Mouse (Mus musculus): ENCODE results near the gene Gpr61. TPM values are rescaled to one million over a fixed set of nuclear protein-coding genes. Genes with fewer than 3 reads are reported as not detected.

Gene Gpr61
- total and polyA plus RNA-seq, 2 experiments from 2014 or later = 6.8 to 12.2 TPM

GRCm38 (mm10) chr3:108131216-108131615 is 23.5 kb downstream of the Gpr61 start:
- Histone ChIP-seq H3K9ac (replicated peaks; ENCODE audit: low read length) (no peak overlapping the region), H3K4me2 (ENCODE audit: low read depth, low read length) (no peak overlapping the region), H3K36me3 (ENCODE audit: insufficient read depth, low read length) (no peaks in the 10 kb centered on the region), H3K4me3 (ENCODE audit: low read length) (no peak overlapping the region), H3K9me3 (ENCODE audit: low read length) (no peaks in the 10 kb centered on the region), H3K27ac (no peak overlapping the region), H3K27me3 (ENCODE audit: insufficient read depth, low read length) (no peaks in the 10 kb centered on the region), H3K4me1 (ENCODE audit: insufficient read depth, low read length) (no peaks in the 10 kb centered on the region)
- ATAC-seq (no peak), DNase-seq (ENCODE audit: low spot score) (no peak)
- no peak for TF ChIP-seq CTCF (IDR thresholded peaks at IDR 0.05; ENCODE audit: low read depth)
- 93% methylated on average over 5 of the region's 5 CpGs for WGBS

DNA sequence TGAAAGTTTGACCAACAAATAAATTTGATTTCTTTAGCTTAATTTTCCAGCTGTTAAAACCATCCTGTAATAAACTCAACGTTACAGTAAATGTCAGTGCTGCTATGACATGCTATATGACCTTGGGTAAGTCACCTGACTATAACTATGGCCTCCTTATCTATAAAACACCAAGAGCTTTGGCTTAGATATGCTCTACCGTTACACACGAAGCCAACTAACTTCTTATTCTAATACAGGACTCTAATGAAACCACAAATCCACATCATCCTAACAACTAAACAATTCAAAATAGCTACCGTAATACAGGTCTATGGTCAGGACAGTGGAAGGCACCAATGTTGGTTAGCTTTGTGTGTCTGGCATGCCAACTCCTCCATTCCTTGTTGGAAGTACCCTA is 24.9 kb downstream of the Gpr61 start:
- Histone ChIP-seq H3K36me3 (ENCODE audit: insufficient read depth, low read length) (no peaks in the 10 kb centered on the region), H3K4me1 (ENCODE audit: insufficient read depth, low read length) (no peaks in the 10 kb centered on the region), H3K4me2 (ENCODE audit: low read depth, low read length) (no peak overlapping the region), H3K9me3 (ENCODE audit: low read length) (no peaks in the 10 kb centered on the region), H3K27ac (no peak overlapping the region), H3K9ac (replicated peaks; ENCODE audit: low read length) (no peak overlapping the region), H3K27me3 (ENCODE audit: insufficient read depth, low read length) (no peaks in the 10 kb centered on the region), H3K4me3 (ENCODE audit: low read length) (no peak overlapping the region)
- no peak for TF ChIP-seq CTCF (IDR thresholded peaks at IDR 0.05; ENCODE audit: low read depth)
- WGBS = 92% methylated on average over 4 of the region's 4 CpGs
- DNase-seq (ENCODE audit: low spot score) = no peak
- no peak for ATAC-seq

GRCm38 (mm10) chr3:108129367-108129766 is 25.3 kb downstream of the Gpr61 start:
- no peak for TF ChIP-seq CTCF (IDR thresholded peaks at IDR 0.05; ENCODE audit: low read depth)
- no peak overlapping the region for H3K4me3 ChIP-seq (ENCODE audit: low read length)
- ATAC-seq (no peak), DNase-seq (ENCODE audit: low spot score) (no peak)
- no peak overlapping the region for H3K27ac ChIP-seq
- H3K4me1 ChIP-seq (ENCODE audit: insufficient read depth, low read length) = no peaks in the 10 kb centered on the region
- H3K36me3 ChIP-seq (ENCODE audit: insufficient read depth, low read length) = no peaks in the 10 kb centered on the region
- no peak overlapping the region for H3K9ac ChIP-seq (replicated peaks; ENCODE audit: low read length)
- no peaks in the 10 kb centered on the region for H3K27me3 ChIP-seq (ENCODE audit: insufficient read depth, low read length)
- no peaks in the 10 kb centered on the region for H3K9me3 ChIP-seq (ENCODE audit: low read length)
- 85% methylated on average over 4 of the region's 4 CpGs for WGBS
- H3K4me2 ChIP-seq (ENCODE audit: low read depth, low read length) = no peak overlapping the region

GRCm38 (mm10) chr3:108128520-108128919 is 26.2 kb downstream of the Gpr61 start:
- H3K4me1 ChIP-seq (ENCODE audit: insufficient read depth, low read length) = no peaks in the 10 kb centered on the region
- H3K36me3 ChIP-seq (ENCODE audit: insufficient read depth, low read length) = no peaks in the 10 kb centered on the region
- H3K9ac ChIP-seq (replicated peaks; ENCODE audit: low read length) = no peak overlapping the region
- H3K4me3 ChIP-seq (ENCODE audit: low read length) = no peak overlapping the region
- 87% methylated on average over 5 of the region's 5 CpGs for WGBS
- DNase-seq (ENCODE audit: low spot score) (no peak), ATAC-seq (no peak)
- no peak overlapping the region for H3K27ac ChIP-seq
- no peaks in the 10 kb centered on the region for H3K27me3 ChIP-seq (ENCODE audit: insufficient read depth, low read length)
- no peak for TF ChIP-seq CTCF (IDR thresholded peaks at IDR 0.05; ENCODE audit: low read depth)
- no peak overlapping the region for H3K4me2 ChIP-seq (ENCODE audit: low read depth, low read length)
- no peaks in the 10 kb centered on the region for H3K9me3 ChIP-seq (ENCODE audit: low read length)

GRCm38 (mm10) chr3:108126327-108126726 is 28.4 kb downstream of the Gpr61 start:
- H3K4me1 ChIP-seq (ENCODE audit: insufficient read depth, low read length) = no peaks in the 10 kb centered on the region
- no peak overlapping the region for H3K9ac ChIP-seq (replicated peaks; ENCODE audit: low read length)
- 94% methylated on average over 3 of the region's 3 CpGs for WGBS
- no peak overlapping the region for H3K4me3 ChIP-seq (ENCODE audit: low read length)
- no peaks in the 10 kb centered on the region for H3K9me3 ChIP-seq (ENCODE audit: low read length)
- H3K27ac ChIP-seq = no peak overlapping the region
- H3K4me2 ChIP-seq (ENCODE audit: low read depth, low read length) = no peak overlapping the region
- no peak for ATAC-seq
- no peaks in the 10 kb centered on the region for H3K27me3 ChIP-seq (ENCODE audit: insufficient read depth, low read length)
- H3K36me3 ChIP-seq (ENCODE audit: insufficient read depth, low read length) = peaks cover 2% of the 10 kb centered on the region; the same call in 1 of the 2 replicates
- no peak for DNase-seq (ENCODE audit: low spot score)
- no peak for TF ChIP-seq CTCF (IDR thresholded peaks at IDR 0.05; ENCODE audit: low read depth)

DNA sequence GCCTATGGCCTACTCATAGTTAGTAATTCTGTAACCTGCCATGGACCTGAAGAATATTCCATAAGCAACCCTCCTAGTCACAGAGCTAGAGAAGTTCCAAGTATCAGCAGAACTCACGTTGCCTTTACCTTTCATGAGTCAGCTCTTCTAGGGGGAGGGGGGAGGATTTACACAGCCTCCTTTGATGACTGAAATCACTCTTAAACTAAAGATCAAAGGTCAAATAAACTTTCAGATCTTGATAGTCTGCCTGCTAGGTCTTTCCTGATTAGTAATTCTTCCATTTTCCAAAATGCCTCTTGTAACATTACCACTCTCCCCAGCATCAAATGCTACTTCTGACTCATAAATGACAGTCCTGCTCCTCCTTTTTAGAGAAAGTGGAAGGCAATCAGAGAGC is 30.6 kb downstream of the Gpr61 start:
- no peak overlapping the region for H3K4me3 ChIP-seq (ENCODE audit: low read length)
- H3K9ac ChIP-seq (replicated peaks; ENCODE audit: low read length) = no peak overlapping the region
- H3K27me3 ChIP-seq (ENCODE audit: insufficient read depth, low read length) = no peaks in the 10 kb centered on the region
- no peaks in the 10 kb centered on the region for H3K9me3 ChIP-seq (ENCODE audit: low read length)
- no peak overlapping the region for H3K27ac ChIP-seq
- DNase-seq (ENCODE audit: low spot score) = no peak
- no peak for TF ChIP-seq CTCF (IDR thresholded peaks at IDR 0.05; ENCODE audit: low read depth)
- H3K4me2 ChIP-seq (ENCODE audit: low read depth, low read length) = no peak overlapping the region
- WGBS = 84% methylated on average over 1 of the region's 1 CpGs
- no peak for ATAC-seq
- no peaks in the 10 kb centered on the region for H3K4me1 ChIP-seq (ENCODE audit: insufficient read depth, low read length)
- H3K36me3 ChIP-seq (ENCODE audit: insufficient read depth, low read length) = peaks cover 6% of the 10 kb centered on the region; the same call in 1 of the 2 replicates

GRCm38 (mm10) chr3:108123242-108123641 is 31.4 kb downstream of the Gpr61 start:
- ATAC-seq (no peak), DNase-seq (ENCODE audit: low spot score) (no peak)
- H3K4me2 ChIP-seq (ENCODE audit: low read depth, low read length) = no peak overlapping the region
- 88% methylated on average over 5 of the region's 5 CpGs for WGBS
- TF ChIP-seq CTCF (IDR thresholded peaks at IDR 0.05; ENCODE audit: low read depth) = no peak
- H3K36me3 ChIP-seq (ENCODE audit: insufficient read depth, low read length) = peaks cover 11% of the 10 kb centered on the region; the same call in 1 of the 2 replicates
- H3K9me3 ChIP-seq (ENCODE audit: low read length) = no peaks in the 10 kb centered on the region
- H3K27ac ChIP-seq = no peak overlapping the region
- no peaks in the 10 kb centered on the region for H3K27me3 ChIP-seq (ENCODE audit: insufficient read depth, low read length)
- no peak overlapping the region for H3K9ac ChIP-seq (replicated peaks; ENCODE audit: low read length)
- H3K4me3 ChIP-seq (ENCODE audit: low read length) = no peak overlapping the region
- H3K4me1 ChIP-seq (ENCODE audit: insufficient read depth, low read length) = no peaks in the 10 kb centered on the region

Measured in hindbrain, postnatal 0 days (tissue).